Mouse (Mus musculus) limb, embryonic 11.5 days (tissue): ENCODE measurements around the gene A3galt2. TPM values are rescaled to one million over a fixed set of nuclear protein-coding genes. Genes with fewer than 3 reads are reported as not detected.

ENCODE experiments used
- ATAC-seq: fragments of 200-750 bp; cut with Nextera tagmentation; 2 replicates; pipeline ENCODE4 v1.8.0; 2017; ENCODE audit warnings: low read depth; ENCODE audit not compliant: insufficient number of reproducible peaks, low FRiP score, low TSS enrichment
- DNase-seq: peaks from one replicate; pipeline ENCODE4 v3.0.0-alpha.2; 2015; ENCODE audit warnings: low spot score
- H3K27ac ChIP-seq: fragments of 300-500 bp; sonication (generic); replicated peaks from 2 replicates; pipeline ENCODE4 v1.5.1; 2014; ENCODE audit warnings: low read depth, mild to moderate bottlenecking, low read length
- H3K27me3 ChIP-seq: fragments of 300-500 bp; sonication (generic); 2 replicates; pipeline ENCODE4 v1.6.1; 2014; ENCODE audit warnings: mild to moderate bottlenecking, low read length, mixed read lengths; ENCODE audit not compliant: control insufficient read depth, insufficient read depth
- H3K36me3 ChIP-seq: fragments of 300-500 bp; sonication (generic); 2 replicates; pipeline ENCODE4 v1.6.1; 2014; ENCODE audit warnings: mild to moderate bottlenecking, low read length, moderate library complexity, mixed read lengths; ENCODE audit not compliant: control insufficient read depth, insufficient read depth
- H3K4me1 ChIP-seq: fragments of 300-500 bp; sonication (generic); 2 replicates; pipeline ENCODE4 v1.6.1; 2014; ENCODE audit warnings: low read length, mixed read lengths; ENCODE audit not compliant: control insufficient read depth, insufficient read depth
- H3K4me2 ChIP-seq: fragments of 300-500 bp; sonication (generic); 2 replicates; pipeline ENCODE4 v1.6.1; 2014; ENCODE audit warnings: low read depth, mild to moderate bottlenecking, moderate library complexity; ENCODE audit not compliant: severe bottlenecking
- H3K4me3 ChIP-seq: fragments of 300-500 bp; sonication (generic); 2 replicates; pipeline ENCODE4 v1.5.1; 2014; ENCODE audit warnings: low read depth, low read length
- H3K9ac ChIP-seq: fragments of 300-500 bp; sonication (generic); 2 replicates; pipeline ENCODE4 v1.6.1; 2014; ENCODE audit warnings: mild to moderate bottlenecking, low read length
- H3K9me3 ChIP-seq: fragments of 300-500 bp; sonication (generic); 2 replicates; pipeline ENCODE4 v1.6.1; 2016; ENCODE audit warnings: low read length; ENCODE audit not compliant: control insufficient read depth
- WGBS: fragments of 180-500 bp; shearing (Covaris S2); extraction: QIAGEN DNeasy Blood & Tissue Kit; methylation state at CpG from one replicate; pipeline ENCODE4 v1.1.7; 2014; 5-methylcytosine and 5-hydroxymethylcytosine counted together
- polyA plus RNA-seq: library from polyadenylated mRNA; unstranded; fragments of >200 nt; fragmentation: Nextera tagmentation; extraction: Ambion mirVana; gene quantifications from 2 replicates; pipeline ENCODE4 v1.2.1, GENCODE M21; 2014

Gene A3galt2
- polyA plus RNA-seq, 1 experiment from 2014 or later = 0.28 TPM

DNA sequence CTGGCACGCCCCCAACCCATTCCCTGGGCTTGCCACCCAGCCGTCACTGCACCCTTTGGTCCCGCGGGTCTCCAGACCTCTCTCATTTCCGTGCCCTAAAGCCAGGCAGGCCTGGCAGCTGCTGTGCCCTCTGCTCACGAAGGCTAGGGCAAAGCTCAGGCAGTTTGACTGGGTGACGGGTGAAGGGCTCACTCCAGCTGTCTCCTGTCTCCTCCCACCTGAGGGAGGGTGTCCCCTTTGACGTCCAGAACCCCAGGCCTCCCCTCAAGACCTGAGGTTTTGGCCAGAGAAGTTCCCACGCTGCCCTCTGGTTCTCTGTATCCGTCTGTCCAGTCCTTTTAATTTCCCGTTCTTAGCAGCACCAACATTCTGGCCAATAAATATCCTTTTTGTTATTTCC is 18.7 kb downstream of the A3galt2 start:
- H3K4me2 ChIP-seq = no peak overlapping the region
- no peaks in the 10 kb centered on the region for H3K27me3 ChIP-seq
- H3K9me3 ChIP-seq = no peaks in the 10 kb centered on the region
- H3K27ac ChIP-seq = no peak overlapping the region
- ATAC-seq = no peak
- 90% methylated on average over 11 of the region's 11 CpGs for WGBS
- no peaks in the 10 kb centered on the region; the same call in 1 of the 2 replicates for H3K4me1 ChIP-seq
- no peak overlapping the region for H3K9ac ChIP-seq
- H3K4me3 ChIP-seq = no peak overlapping the region
- H3K36me3 ChIP-seq = peaks cover 15% of the 10 kb centered on the region
- no peak for DNase-seq

DNA sequence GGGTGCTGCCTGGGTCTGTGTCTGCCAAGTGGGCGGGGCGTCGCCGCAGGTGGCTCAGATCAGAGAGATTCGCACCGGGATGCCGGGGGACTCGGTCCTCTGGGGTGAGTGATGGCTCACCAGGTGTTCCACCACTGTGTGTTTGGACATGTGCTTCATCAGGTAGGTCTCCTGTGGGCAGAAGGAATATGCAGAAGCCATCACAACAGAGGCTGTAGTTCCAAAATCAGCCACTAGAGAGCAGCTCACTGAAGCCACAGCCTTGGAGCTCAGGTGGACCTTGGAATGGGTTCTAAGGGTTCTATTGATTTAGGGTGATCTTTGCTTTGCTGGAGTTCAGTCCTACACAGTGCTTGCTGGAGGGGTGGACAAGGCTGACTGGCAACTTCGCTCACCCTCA is 19.3 kb downstream of the A3galt2 start:
- no peak overlapping the region for H3K4me2 ChIP-seq
- H3K9ac ChIP-seq = no peak overlapping the region
- H3K27me3 ChIP-seq = no peaks in the 10 kb centered on the region
- H3K4me3 ChIP-seq = no peak overlapping the region
- no peaks in the 10 kb centered on the region for H3K9me3 ChIP-seq
- ATAC-seq = no peak
- peaks cover 15% of the 10 kb centered on the region for H3K36me3 ChIP-seq
- DNase-seq = peak; percentile 67
- H3K4me1 ChIP-seq = no peaks in the 10 kb centered on the region; the same call in 1 of the 2 replicates
- H3K27ac ChIP-seq = no peak overlapping the region
- 81% methylated on average over 9 of the region's 9 CpGs for WGBS

DNA sequence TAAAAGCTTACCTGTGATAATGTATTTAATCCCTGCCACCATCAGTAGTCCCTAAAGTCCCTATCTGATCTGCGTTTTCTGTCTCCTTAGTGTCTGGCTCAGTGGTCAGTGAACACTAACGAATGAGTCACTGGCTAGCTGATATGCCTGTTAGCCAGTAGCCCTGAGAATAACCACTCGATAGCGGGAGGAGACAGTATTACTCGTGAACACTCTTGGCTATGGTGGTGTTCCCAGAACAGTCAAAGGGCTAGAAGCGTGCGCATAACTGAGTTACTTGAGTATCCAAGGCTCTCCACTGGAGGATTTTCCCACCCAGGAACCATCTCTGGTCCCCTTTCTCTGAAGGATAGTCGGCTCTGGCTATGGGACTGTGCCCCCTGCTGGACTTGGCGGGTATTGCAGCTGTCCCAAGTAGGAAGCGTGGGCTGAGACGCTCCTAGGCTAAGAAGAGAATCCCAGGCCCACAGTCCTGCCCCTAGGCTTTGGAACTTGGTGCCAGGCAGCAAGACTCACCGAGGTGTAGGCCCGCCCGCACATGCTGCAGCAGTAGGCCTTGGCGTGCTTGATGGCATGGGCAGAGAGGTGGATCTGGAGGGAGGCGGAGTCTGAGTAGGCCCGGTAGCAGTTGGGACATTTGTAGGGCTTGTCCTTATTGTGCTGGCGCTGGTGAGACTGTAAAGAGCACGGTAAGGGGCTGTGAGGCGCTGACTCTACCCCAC is 21.6 kb downstream of the A3galt2 start:
- H3K4me1 ChIP-seq = no peaks in the 10 kb centered on the region
- H3K9ac ChIP-seq = no peak overlapping the region
- no peak overlapping the region for H3K4me2 ChIP-seq
- H3K4me3 ChIP-seq = no peak overlapping the region
- no peak overlapping the region for H3K27ac ChIP-seq
- H3K27me3 ChIP-seq = no peaks in the 10 kb centered on the region
- peaks cover 18% of the 10 kb centered on the region for H3K36me3 ChIP-seq
- 45% methylated on average over 20 of the region's 20 CpGs for WGBS
- H3K9me3 ChIP-seq = no peaks in the 10 kb centered on the region
- DNase-seq (peak; percentile 87), ATAC-seq (0 out of 2 replicates have a peak, but pooled peaks have one; percentile 32)

DNA sequence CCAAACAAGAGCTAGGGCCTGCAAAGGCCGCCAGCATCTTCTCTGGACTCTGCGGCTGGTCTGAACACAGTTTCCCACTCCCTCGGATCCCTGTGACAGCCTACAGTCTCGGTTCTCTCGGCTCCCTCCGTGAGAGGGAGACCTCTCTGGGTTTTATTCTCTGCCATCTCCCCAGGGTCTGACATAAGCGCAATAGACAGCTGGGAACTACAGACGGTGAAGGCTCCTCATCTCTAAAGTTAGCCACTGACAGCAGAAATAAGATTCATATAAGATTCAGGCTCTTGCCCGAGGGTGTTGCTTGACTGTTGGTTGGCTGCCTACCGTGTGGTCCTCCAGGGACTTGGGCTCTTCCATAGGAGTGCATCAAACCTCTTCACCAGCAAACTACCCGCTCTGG is 22.4 kb downstream of the A3galt2 start:
- no peak for ATAC-seq
- 88% methylated on average over 11 of the region's 11 CpGs for WGBS
- H3K4me1 ChIP-seq = no peaks in the 10 kb centered on the region
- no peak overlapping the region for H3K27ac ChIP-seq
- H3K9me3 ChIP-seq = no peaks in the 10 kb centered on the region
- peaks cover 18% of the 10 kb centered on the region for H3K36me3 ChIP-seq
- no peak overlapping the region for H3K4me2 ChIP-seq
- H3K9ac ChIP-seq = no peak overlapping the region
- no peak for DNase-seq
- H3K4me3 ChIP-seq = no peak overlapping the region
- H3K27me3 ChIP-seq = no peaks in the 10 kb centered on the region

DNA sequence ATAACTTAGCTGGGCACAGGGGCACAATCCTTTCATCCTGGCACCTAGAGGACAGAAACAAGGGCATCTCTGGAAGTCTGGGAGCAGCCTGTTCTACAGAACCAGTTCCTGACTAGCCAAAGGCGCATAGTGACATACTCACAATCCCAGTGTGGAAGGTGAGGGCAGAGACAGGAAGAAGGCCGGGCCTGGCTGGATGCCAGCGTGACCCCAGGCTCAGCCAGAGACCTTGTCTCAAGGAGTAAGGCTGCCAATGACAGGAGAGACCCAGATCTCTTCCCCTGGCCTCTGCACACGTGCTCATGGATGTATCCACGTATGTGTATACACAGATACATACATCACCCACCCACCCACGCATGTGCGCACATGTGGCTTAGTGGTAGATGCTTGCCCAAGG is 26.9 kb downstream of the A3galt2 start:
- no peak for DNase-seq
- peaks cover 33% of the 10 kb centered on the region for H3K36me3 ChIP-seq
- no peak overlapping the region for H3K4me2 ChIP-seq
- no peak overlapping the region for H3K9ac ChIP-seq
- H3K4me1 ChIP-seq = no peaks in the 10 kb centered on the region
- no peak overlapping the region for H3K27ac ChIP-seq
- no peaks in the 10 kb centered on the region for H3K9me3 ChIP-seq
- H3K27me3 ChIP-seq = no peaks in the 10 kb centered on the region
- ATAC-seq = no peak
- 93% methylated on average over 7 of the region's 7 CpGs for WGBS
- no peak overlapping the region for H3K4me3 ChIP-seq

DNA sequence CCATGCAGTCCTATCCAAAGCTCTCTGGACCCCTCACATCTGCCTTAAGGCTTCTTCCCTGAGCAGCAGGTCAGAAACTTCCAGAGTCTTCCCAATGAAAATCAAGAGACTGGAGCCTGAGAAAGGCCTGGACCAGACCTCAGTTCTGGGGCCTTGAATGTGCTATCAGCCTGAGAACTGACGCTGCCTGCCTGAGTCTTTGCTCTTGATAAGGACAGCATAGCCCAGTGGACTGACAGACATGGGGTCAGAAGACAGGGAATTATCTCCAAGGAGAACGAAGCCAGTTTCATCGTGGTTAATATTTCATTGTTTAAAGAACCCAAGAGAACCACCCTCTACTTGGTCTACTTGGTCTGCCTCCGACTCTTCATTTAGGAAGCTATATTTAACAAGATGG is 27.5 kb downstream of the A3galt2 start:
- Histone ChIP-seq H3K4me3 (no peak overlapping the region), H3K4me1 (no peaks in the 10 kb centered on the region), H3K9ac (no peak overlapping the region), H3K27ac (no peak overlapping the region), H3K4me2 (no peak overlapping the region), H3K9me3 (no peaks in the 10 kb centered on the region), H3K36me3 (peaks cover 33% of the 10 kb centered on the region), H3K27me3 (no peaks in the 10 kb centered on the region)
- WGBS = 82% methylated on average over 4 of the region's 4 CpGs
- DNase-seq (no peak), ATAC-seq (no peak)

DNA sequence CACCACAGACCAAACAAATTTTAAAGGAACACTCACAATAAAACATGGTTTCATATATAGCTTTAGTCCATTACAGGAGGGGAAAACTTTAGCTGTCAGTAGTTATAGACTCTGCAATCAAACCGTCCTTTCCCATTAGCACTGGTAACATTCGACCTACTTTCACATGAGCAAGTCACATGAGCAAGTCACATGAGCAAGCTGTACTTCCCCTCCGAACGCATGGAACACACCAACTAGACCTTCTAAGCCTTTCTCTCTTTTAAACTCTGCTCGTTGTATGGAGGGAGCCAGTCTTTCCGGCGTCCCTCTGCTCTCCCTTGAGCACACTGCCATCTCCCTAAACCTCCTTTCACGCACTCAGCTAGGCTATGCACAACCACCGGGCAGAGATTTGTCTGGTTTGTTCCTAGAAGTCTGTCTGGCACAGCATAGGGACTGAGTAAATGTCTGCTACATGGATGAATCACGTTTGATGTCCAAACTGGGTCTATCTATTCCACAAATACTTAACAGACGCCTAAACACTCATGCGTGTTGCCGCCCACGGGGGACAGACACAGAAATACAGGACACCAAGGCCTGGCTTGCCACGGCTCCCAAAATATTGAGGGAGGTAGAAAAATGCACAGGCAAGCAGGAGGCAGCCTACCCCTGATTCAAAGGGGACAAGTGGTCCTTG is 29.9 kb downstream of the A3galt2 start:
- no peak overlapping the region for H3K4me2 ChIP-seq
- no peak overlapping the region for H3K27ac ChIP-seq
- no peaks in the 10 kb centered on the region for H3K9me3 ChIP-seq
- H3K36me3 ChIP-seq = peaks cover 32% of the 10 kb centered on the region
- H3K4me3 ChIP-seq = no peak overlapping the region
- H3K4me1 ChIP-seq = no peaks in the 10 kb centered on the region; the same call in 1 of the 2 replicates
- DNase-seq (no peak), ATAC-seq (no peak)
- no peak overlapping the region for H3K9ac ChIP-seq
- H3K27me3 ChIP-seq = no peaks in the 10 kb centered on the region
- WGBS = 89% methylated on average over 15 of the region's 15 CpGs

DNA sequence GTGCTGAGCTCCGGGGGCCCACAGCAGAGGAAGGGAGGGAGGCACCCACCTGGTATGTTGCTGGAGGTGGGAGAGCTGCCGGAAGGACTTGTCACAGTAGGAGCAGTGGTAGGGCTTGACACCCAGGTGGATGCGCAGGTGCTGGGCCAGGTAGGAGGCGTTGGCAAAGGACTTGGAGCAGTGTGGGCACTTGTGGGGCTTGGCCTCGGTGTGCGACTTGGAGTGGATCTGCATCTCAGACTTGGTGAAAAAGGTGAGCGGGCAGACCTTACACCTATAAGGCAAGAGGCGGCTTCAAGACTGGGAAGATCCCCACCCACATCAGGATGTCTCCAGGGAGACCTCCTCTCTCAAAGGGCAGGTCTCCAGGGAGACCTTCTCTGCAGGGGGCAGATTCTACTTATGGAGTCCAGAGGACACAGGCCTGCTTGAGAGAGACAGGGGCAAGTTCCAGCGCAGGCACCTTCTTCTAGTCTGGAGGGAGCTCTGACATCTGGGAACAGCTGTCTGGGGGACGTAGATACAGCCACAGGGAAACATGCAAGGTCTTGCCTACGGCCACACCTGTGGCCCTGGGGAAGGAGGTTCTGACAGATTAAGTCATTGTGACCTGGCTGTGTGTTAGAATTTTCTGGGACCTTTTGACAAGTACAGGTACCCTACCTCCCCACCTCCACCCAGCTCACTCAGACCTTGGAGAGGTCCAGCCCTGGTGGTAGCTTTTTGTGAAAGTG is 30.9 kb downstream of the A3galt2 start:
- H3K4me2 ChIP-seq = no peak overlapping the region
- no peak overlapping the region for H3K9ac ChIP-seq
- H3K36me3 ChIP-seq = peaks cover 30% of the 10 kb centered on the region
- ATAC-seq (no peak), DNase-seq (no peak)
- H3K9me3 ChIP-seq = no peaks in the 10 kb centered on the region
- WGBS = 95% methylated on average over 10 of the region's 11 CpGs
- H3K27me3 ChIP-seq = no peaks in the 10 kb centered on the region
- no peak overlapping the region for H3K4me3 ChIP-seq
- H3K4me1 ChIP-seq = peaks cover 6% of the 10 kb centered on the region; the same call in 1 of the 2 replicates
- no peak overlapping the region for H3K27ac ChIP-seq
